Mouse (Mus musculus) MEL (cell line): Measurements from ENCODE around the gene 4930415O20Rik. TPM values are rescaled to one million over a fixed set of nuclear protein-coding genes. Genes with fewer than 3 reads are reported as not detected.
A peak's percentile ranks its signal among the peaks of the same experiment; 100 is the strongest.

Source experiments
- DNase-seq: peaks from one replicate; pipeline ENCODE4 v3.0.0; 2011; ENCODE audit warnings: low read depth, low spot score
- H3K27ac ChIP-seq: 2 replicates; pipeline ENCODE4 v1.5.1; 2012; ENCODE audit warnings: low read depth, mild to moderate bottlenecking, control low read depth, low read length, moderate library complexity; ENCODE audit not compliant: control insufficient read depth
- H3K27me3 ChIP-seq, 2 experiments: fragments of 150-350 bp in 1 of 2; sonication (generic) in 1 of 2; 2 replicates each; pipeline ENCODE4 v1.6.1; 2012; ENCODE audit warnings: low read length in 2 of 2, mild to moderate bottlenecking in 2 of 2, improper control_type of control experiment in 1 of 2, moderate library complexity in 1 of 2; ENCODE audit not compliant: insufficient read depth in 2 of 2, control insufficient read depth in 1 of 2
- H3K36me3 ChIP-seq, 2 experiments: 2 replicates each; pipeline ENCODE4 v1.6.1; 2012 to 2014; ENCODE audit warnings: low read length in 2 of 2, improper control_type of control experiment in 1 of 2, inconsistent platforms in 1 of 2, mild to moderate bottlenecking in 1 of 2; ENCODE audit not compliant: insufficient read depth in 2 of 2, control insufficient read depth in 1 of 2
- H3K4me1 ChIP-seq, 2 experiments: fragments of 150-350 bp in 1 of 2; sonication (generic) in 1 of 2; 2 replicates each; pipeline ENCODE4 v1.6.1; 2012; ENCODE audit warnings: low read length in 2 of 2, improper control_type of control experiment in 1 of 2, mild to moderate bottlenecking in 1 of 2; ENCODE audit not compliant: insufficient read depth in 2 of 2, control insufficient read depth in 1 of 2
- H3K4me3 ChIP-seq, 2 experiments: fragments of 150-350 bp in 1 of 2; sonication (generic) in 1 of 2; 2 replicates each; pipeline ENCODE4 v1.5.1; 2012; ENCODE audit warnings: low read depth in 2 of 2, low read length in 2 of 2, mild to moderate bottlenecking in 2 of 2, moderate library complexity in 2 of 2, control low read depth in 1 of 2, improper control_type of control experiment in 1 of 2; ENCODE audit not compliant: control insufficient read depth in 1 of 2, insufficient read depth in 1 of 2
- H3K79me2 ChIP-seq: 2 replicates; pipeline ENCODE4 v1.6.1; 2012; ENCODE audit warnings: mild to moderate bottlenecking, low read length, moderate library complexity; ENCODE audit not compliant: control insufficient read depth, poor library complexity, insufficient read depth
- H3K9ac ChIP-seq: 2 replicates; pipeline ENCODE4 v1.6.1; 2012; ENCODE audit warnings: low read depth, mild to moderate bottlenecking, control low read depth, low read length, moderate library complexity; ENCODE audit not compliant: control insufficient read depth, poor library complexity, severe bottlenecking
- H3K9me3 ChIP-seq: fragments of 150-350 bp; sonication (generic); replicated peaks from 2 replicates; pipeline ENCODE4 v1.6.1; 2012; ENCODE audit warnings: mild to moderate bottlenecking, low read length, improper control_type of control experiment, moderate library complexity; ENCODE audit not compliant: insufficient read depth
- BHLHE40 ChIP-seq: IDR thresholded peaks from 2 replicates; pipeline ENCODE4 v1.6.1; 2012; ENCODE audit warnings: low read depth, mild to moderate bottlenecking, inconsistent platforms, low read length, improper control_type of control experiment, borderline replicate concordance
- CHD1 ChIP-seq: IDR thresholded peaks from 2 replicates; pipeline ENCODE4 v1.6.1; 2012; ENCODE audit warnings: low read depth, mild to moderate bottlenecking, inconsistent platforms, low read length, improper control_type of control experiment
- CHD2 ChIP-seq: IDR thresholded peaks from 2 replicates; pipeline ENCODE4 v1.6.1; 2011; ENCODE audit warnings: low read length, improper control_type of control experiment
- CTCF ChIP-seq, 3 experiments: IDR thresholded peaks in 2 of 3; conservative IDR thresholded peaks in 1 of 3; 2 replicates each; pipeline ENCODE4 v1.5.1; 2011 to 2012; ENCODE audit warnings: low read length in 3 of 3, low read depth in 2 of 3, mild to moderate bottlenecking in 2 of 3, improper control_type of control experiment in 1 of 3, inconsistent platforms in 1 of 3, mixed read lengths in 1 of 3, moderate library complexity in 1 of 3; ENCODE audit not compliant: control insufficient read depth in 1 of 3, insufficient read depth in 1 of 3, poor library complexity in 1 of 3, severe bottlenecking in 1 of 3
- EP300 ChIP-seq, 2 experiments: IDR thresholded peaks; 2 replicates each; pipeline ENCODE4 v1.6.1; 2011; ENCODE audit warnings: improper control_type of control experiment in 2 of 2, low read length in 2 of 2, low read depth in 1 of 2, mild to moderate bottlenecking in 1 of 2
- GABPA ChIP-seq: IDR thresholded peaks from 2 replicates; pipeline ENCODE4 v1.6.1; 2012; ENCODE audit warnings: low read depth, mild to moderate bottlenecking, inconsistent platforms, low read length, improper control_type of control experiment, moderate library complexity
- GATA1 ChIP-seq: IDR thresholded peaks from 2 replicates; pipeline ENCODE4 v1.6.1; 2011; ENCODE audit warnings: low read depth, low read length, improper control_type of control experiment
- JUND ChIP-seq: IDR thresholded peaks from 2 replicates; pipeline ENCODE4 v1.6.1; 2011; ENCODE audit warnings: low read depth, mild to moderate bottlenecking, improper control_type of control experiment, low read length
- MAFK ChIP-seq: IDR thresholded peaks from 2 replicates; pipeline ENCODE4 v1.6.1; 2011; ENCODE audit warnings: low read depth, mild to moderate bottlenecking, low read length, improper control_type of control experiment, borderline replicate concordance
- MAZ ChIP-seq: IDR thresholded peaks from 2 replicates; pipeline ENCODE4 v1.6.1; 2012; ENCODE audit warnings: low read depth, mild to moderate bottlenecking, inconsistent platforms, low read length, improper control_type of control experiment
- MEF2A ChIP-seq: IDR thresholded peaks from 2 replicates; pipeline ENCODE4 v1.6.1; 2014; ENCODE audit warnings: low read depth, mild to moderate bottlenecking, inconsistent platforms, low read length, improper control_type of control experiment; ENCODE audit not compliant: poor library complexity, insufficient replicate concordance, severe bottlenecking; ENCODE audit errors: extremely low read depth
- MXI1 ChIP-seq: IDR thresholded peaks from 2 replicates; pipeline ENCODE4 v1.6.1; 2011; ENCODE audit warnings: mild to moderate bottlenecking, low read depth, low read length, improper control_type of control experiment
- MYB ChIP-seq: IDR thresholded peaks from 2 replicates; pipeline ENCODE4 v1.6.1; 2011; ENCODE audit warnings: mild to moderate bottlenecking, low read depth, low read length, improper control_type of control experiment
- MYC ChIP-seq: IDR thresholded peaks from 2 replicates; pipeline ENCODE4 v1.6.1; 2011; ENCODE audit warnings: low read depth, mild to moderate bottlenecking, low read length, improper control_type of control experiment, moderate library complexity
- NELFE ChIP-seq: IDR thresholded peaks from 2 replicates; pipeline ENCODE4 v1.6.1; 2011; ENCODE audit warnings: low read depth, low read length, improper control_type of control experiment
- NRF1 ChIP-seq: IDR thresholded peaks from 2 replicates; pipeline ENCODE4 v1.6.1; 2014; ENCODE audit warnings: low read depth, mild to moderate bottlenecking, inconsistent platforms, low read length, improper control_type of control experiment, moderate library complexity; ENCODE audit not compliant: poor library complexity, insufficient read depth, severe bottlenecking
- POLR2A ChIP-seq, 2 experiments: IDR thresholded peaks; 2 replicates each; pipeline ENCODE4 v1.6.1; 2011 to 2012; ENCODE audit warnings: low read length in 2 of 2, mild to moderate bottlenecking in 2 of 2, control low read depth in 1 of 2, improper control_type of control experiment in 1 of 2, low read depth in 1 of 2, moderate library complexity in 1 of 2; ENCODE audit not compliant: control insufficient read depth in 1 of 2, insufficient read depth in 1 of 2, poor library complexity in 1 of 2
- POLR2AphosphoS2 ChIP-seq: IDR thresholded peaks from 2 replicates; pipeline ENCODE4 v1.6.1; 2011; ENCODE audit warnings: low read length, improper control_type of control experiment
- POLR2AphosphoS5 ChIP-seq: IDR thresholded peaks from 2 replicates; pipeline ENCODE4 v1.6.1; 2012; ENCODE audit warnings: low read depth, borderline replicate concordance, mild to moderate bottlenecking, inconsistent platforms, low read length, moderate library complexity, mixed read lengths
- RCOR1 ChIP-seq: IDR thresholded peaks from 2 replicates; pipeline ENCODE4 v1.6.1; 2012; ENCODE audit warnings: low read depth, mild to moderate bottlenecking, inconsistent platforms, low read length, improper control_type of control experiment
- SIN3A ChIP-seq: IDR thresholded peaks from 2 replicates; pipeline ENCODE4 v1.6.1; 2012; ENCODE audit warnings: low read length, improper control_type of control experiment, inconsistent platforms
- SMC3 ChIP-seq: IDR thresholded peaks from 2 replicates; pipeline ENCODE4 v1.6.1; 2011; ENCODE audit warnings: low read depth, low read length, improper control_type of control experiment
- TAL1 ChIP-seq: IDR thresholded peaks from 2 replicates; pipeline ENCODE4 v1.6.1; 2012; ENCODE audit warnings: mild to moderate bottlenecking, inconsistent platforms, low read length, moderate library complexity, mixed read lengths
- TBP ChIP-seq: IDR thresholded peaks from 2 replicates; pipeline ENCODE4 v1.8.0; 2011; ENCODE audit warnings: low read depth, low read length, improper control_type of control experiment
- TCF12 ChIP-seq: IDR thresholded peaks from 2 replicates; pipeline ENCODE4 v1.6.1; 2014; ENCODE audit warnings: low read depth, mild to moderate bottlenecking, inconsistent platforms, low read length, improper control_type of control experiment, moderate library complexity
- UBTF ChIP-seq: IDR thresholded peaks from 2 replicates; pipeline ENCODE4 v1.6.1; 2012; ENCODE audit warnings: low read depth, mild to moderate bottlenecking, inconsistent platforms, low read length, improper control_type of control experiment, moderate library complexity, borderline replicate concordance; ENCODE audit not compliant: insufficient read depth
- USF2 ChIP-seq, 2 experiments: IDR thresholded peaks; 2 replicates each; pipeline ENCODE4 v1.6.1; 2011 to 2012; ENCODE audit warnings: improper control_type of control experiment in 2 of 2, low read length in 2 of 2, borderline replicate concordance in 1 of 2, inconsistent platforms in 1 of 2, low read depth in 1 of 2, mild to moderate bottlenecking in 1 of 2; ENCODE audit not compliant: insufficient read depth in 1 of 2
- ZC3H11A ChIP-seq: IDR thresholded peaks from 2 replicates; pipeline ENCODE4 v1.6.1; 2012; ENCODE audit warnings: low read depth, mild to moderate bottlenecking, inconsistent platforms, low read length, improper control_type of control experiment
- ZMIZ1 ChIP-seq: IDR thresholded peaks from 2 replicates; pipeline ENCODE4 v1.6.1; 2012; ENCODE audit warnings: low read depth, mild to moderate bottlenecking, inconsistent platforms, low read length, improper control_type of control experiment, moderate library complexity
- polyA plus RNA-seq, 2 experiments: library from polyadenylated mRNA; stranded (reverse) in 1 of 2; unstranded in 1 of 2; fragments of >175 nt in 1 of 2; fragments of >200 nt in 1 of 2; gene quantifications; 2 replicates each; pipeline versions ENCODE4 v1.2.1 to v1.2.4; 2012; ENCODE audit warnings: low replicate concordance in 2 of 2, low read depth in 1 of 2; ENCODE audit not compliant: insufficient read length in 2 of 2, insufficient read depth in 1 of 2, missing spikeins in 1 of 2
- total RNA-seq: library from RNA; depleted of rRNA; stranded (reverse); fragments of 300-350 nt; gene quantifications from 2 replicates; pipeline ENCODE4 v1.2.3, GENCODE M21; 2012

4930415O20Rik gene
- total and polyA plus RNA-seq, 3 experiments: 0.31 to 0.50 TPM; not detected in 1

- Histone ChIP-seq H3K79me2 (peaks cover 62% of the 10 kb centered on the region), H3K9me3 (no peaks in the 10 kb centered on the region), H3K4me1 (peaks cover 0 to 28% of the 10 kb centered on the region in 2 experiments; a peak in 3 of 4 replicates), H3K9ac (peak overlapping the region; percentile 81), H3K27me3 (no peaks in the 10 kb centered on the region), H3K27ac (peak overlapping the region; percentile 92), H3K36me3 (peaks cover 23 to 48% of the 10 kb centered on the region in 2 experiments), H3K4me3 (peak overlapping the region; percentile 76 to 83)
- TF ChIP-seq MAFK (no peak), MYC (no peak), CHD1 (peak; percentile 94), RCOR1 (no peak)
- no peak for DNase-seq
Measured at GRCm38 (mm10) chr15:98566973-98567277, 3.9 kb upstream of the 4930415O20Rik start.

- peak overlapping the region; percentile 87 for H3K9ac ChIP-seq
- no peaks in the 10 kb centered on the region for H3K27me3 ChIP-seq
- H3K9me3 ChIP-seq: no peaks in the 10 kb centered on the region
- H3K4me3 ChIP-seq: peak overlapping the region; percentile 83 to 84
- peak overlapping the region; percentile 92 for H3K27ac ChIP-seq
- peaks cover 0 to 28% of the 10 kb centered on the region in 2 experiments; a peak in 3 of 4 replicates for H3K4me1 ChIP-seq
- peaks cover 20 to 48% of the 10 kb centered on the region in 2 experiments for H3K36me3 ChIP-seq
- peak; percentile 100 for DNase-seq
- H3K79me2 ChIP-seq: peaks cover 57% of the 10 kb centered on the region
- no peak for TF ChIP-seq JUND
- TF ChIP-seq MYB: no peak; the same call in 1 of the 2 replicates
- TF ChIP-seq CHD2: peak; percentile 96
- TF ChIP-seq UBTF: peak; percentile 88; the same call in 1 of the 2 replicates
- TF ChIP-seq POLR2A (IDR thresholded peaks at IDR 0.05; ENCODE audit: control insufficient read depth in 1 of 2, insufficient read depth in 1 of 2, low read depth in 1 of 2, low read length in 2 of 2, poor library complexity in 1 of 2): peak; percentile 92 to 99
- TF ChIP-seq NELFE: peak; percentile 99
- TF ChIP-seq TAL1: no peak
- peak in 1 of 2 experiments; percentile 65; a peak in 1 of 4 replicates for TF ChIP-seq USF2 (IDR thresholded peaks at IDR 0.05; ENCODE audit: borderline replicate concordance in 1 of 2, insufficient read depth in 1 of 2, low read depth in 1 of 2, low read length in 2 of 2)
- peak; percentile 51 for TF ChIP-seq NRF1
- TF ChIP-seq SIN3A: peak; percentile 97
- TF ChIP-seq ZMIZ1: peak; percentile 98
- 0 out of 2 replicates have a peak, but pooled peaks have one; percentile 35 for TF ChIP-seq POLR2AphosphoS5
- peak; percentile 95; the same call in 1 of the 2 replicates for TF ChIP-seq GABPA
- TF ChIP-seq MEF2A: peak; percentile 78; the same call in 1 of the 2 replicates
- TF ChIP-seq EP300 (IDR thresholded peaks at IDR 0.05; ENCODE audit: low read depth in 1 of 2, low read length in 2 of 2): peak in 1 of 2 experiments; percentile 70; a peak in 2 of 4 replicates
- 0 out of 2 replicates have a peak, but pooled peaks have one; percentile 4 for TF ChIP-seq GATA1
- TF ChIP-seq BHLHE40: peak; percentile 71; the same call in 1 of the 2 replicates
- peak; percentile 100 for TF ChIP-seq POLR2AphosphoS2
- peak; percentile 90 for TF ChIP-seq MXI1
- peak; percentile 98 for TF ChIP-seq MAZ
- TF ChIP-seq SMC3: no peak
- 0 out of 2 replicates have a peak, but pooled peaks have one; percentile 53 for TF ChIP-seq TCF12
- no peak; a peak in 1 of 6 replicates for TF ChIP-seq CTCF (IDR thresholded peaks at IDR 0.05 in 2 of 3, conservative IDR thresholded peaks at IDR 0.05 in 1 of 3; ENCODE audit: control insufficient read depth in 1 of 3, insufficient read depth in 1 of 3, low read depth in 2 of 3, low read length in 3 of 3, poor library complexity in 1 of 3, severe bottlenecking in 1 of 3)
- no peak for TF ChIP-seq ZC3H11A
- TF ChIP-seq TBP: peak; percentile 96
Measured at GRCm38 (mm10) chr15:98567278-98568134, 3.3 kb upstream of the 4930415O20Rik start.
